Mouse (Mus musculus) spleen, adult 2 months (tissue): Measurements from ENCODE around the gene Hk3. TPM values are rescaled to one million over a fixed set of nuclear protein-coding genes. Genes with fewer than 3 reads are reported as not detected.

ENCODE experiments used
- DNase-seq, 2 experiments: peaks; one replicate each; pipeline versions ENCODE4 v3.0.0 to v3.0.0-alpha.2; 2012 to 2021; ENCODE audit warnings: low spot score in 2 of 2, low read depth in 1 of 2
- H3K27ac ChIP-seq: fragments of 200-500 bp; 2 replicates; pipeline ENCODE4 v1.5.1; 2012; ENCODE audit warnings: low read length, inconsistent platforms; ENCODE audit not compliant: insufficient read depth
- H3K27me3 ChIP-seq: fragments of 200-500 bp; 2 replicates; pipeline ENCODE4 v1.6.1; 2012; ENCODE audit warnings: mild to moderate bottlenecking, moderate library complexity, low read length, inconsistent platforms; ENCODE audit not compliant: control insufficient read depth, insufficient read depth
- H3K36me3 ChIP-seq: fragments of 200-500 bp; 2 replicates; pipeline ENCODE4 v1.6.1; 2012; ENCODE audit warnings: mild to moderate bottlenecking, low read length, inconsistent platforms; ENCODE audit not compliant: control insufficient read depth, insufficient read depth
- H3K4me1 ChIP-seq: fragments of 200-500 bp; 2 replicates; pipeline ENCODE4 v1.6.1; 2011; ENCODE audit warnings: inconsistent platforms; ENCODE audit not compliant: control insufficient read depth, insufficient read depth, insufficient read length
- H3K4me3 ChIP-seq: fragments of 200-500 bp; 2 replicates; pipeline ENCODE4 v1.5.1; 2011; ENCODE audit warnings: mild to moderate bottlenecking, inconsistent platforms; ENCODE audit not compliant: insufficient read depth, insufficient read length; ENCODE audit errors: extremely low read depth
- CTCF ChIP-seq: fragments of 200-500 bp; IDR thresholded peaks from 2 replicates; pipeline ENCODE4 v1.5.1; 2011; ENCODE audit warnings: mild to moderate bottlenecking, inconsistent platforms; ENCODE audit not compliant: insufficient read depth, insufficient read length, insufficient replicate concordance; ENCODE audit errors: extremely low read depth
- POLR2A ChIP-seq: fragments of 200-500 bp; IDR thresholded peaks from 2 replicates; pipeline ENCODE4 v1.6.1; 2011; ENCODE audit warnings: low read depth, low read length, inconsistent platforms
- WGBS: fragments of 180-500 bp; shearing (Covaris S2); methylation state at CpG from one replicate; pipeline ENCODE4 v1.1.7; 2018; 5-methylcytosine and 5-hydroxymethylcytosine counted together
- polyA plus RNA-seq: library from polyadenylated mRNA; depleted of rRNA; stranded (reverse); fragments of >200 nt; gene quantifications from 2 replicates; pipeline ENCODE4 v1.2.3, GENCODE M21; 2012

Hk3 gene
- polyA plus RNA-seq, 1 experiment, result 14.1 TPM

- Histone ChIP-seq H3K4me1 (peaks cover 11% of the 10 kb centered on the region; the same call in 1 of the 2 replicates), H3K27ac (peak overlapping the region; percentile 15; the same call in 1 of the 2 replicates), H3K27me3 (no peaks in the 10 kb centered on the region), H3K36me3 (no peaks in the 10 kb centered on the region), H3K4me3 (no peak overlapping the region)
- TF ChIP-seq CTCF, result no peak
- no peak for TF ChIP-seq POLR2A
- WGBS, result 79% methylated on average over 12 of the region's 12 CpGs
- DNase-seq, result no peak
These were observed 3.9 kb downstream of the Hk3 start for GRCm38 (mm10) chr13:55017154-55017897.

- WGBS, result 78% methylated on average over 9 of the region's 9 CpGs
- Histone ChIP-seq H3K4me1 (peaks cover 9% of the 10 kb centered on the region; the same call in 1 of the 2 replicates), H3K27ac (no peak overlapping the region), H3K36me3 (no peaks in the 10 kb centered on the region), H3K27me3 (no peaks in the 10 kb centered on the region), H3K4me3 (no peak overlapping the region)
- no peak for TF ChIP-seq POLR2A
- TF ChIP-seq CTCF, result no peak
- no peak for DNase-seq
These were observed 6.7 kb downstream of the Hk3 start for GRCm38 (mm10) chr13:55014451-55014850.

GRCm38 (mm10) chr13:55013702-55014344 lies 7.4 kb downstream of the Hk3 start:
- 25% methylated on average over 9 of the region's 9 CpGs for WGBS
- DNase-seq, result no peak
- Histone ChIP-seq H3K4me1 (peaks cover 7% of the 10 kb centered on the region; the same call in 1 of the 2 replicates), H3K4me3 (no peak overlapping the region), H3K36me3 (no peaks in the 10 kb centered on the region), H3K27ac (no peak overlapping the region), H3K27me3 (no peaks in the 10 kb centered on the region)
- TF ChIP-seq CTCF (peak; percentile 19; the same call in 1 of the 2 replicates), POLR2A (no peak)

- no peak overlapping the region for H3K4me3 ChIP-seq
- WGBS, result 30% methylated on average over 14 of the region's 14 CpGs
- H3K4me1 ChIP-seq, result peaks cover under 1% of the 10 kb centered on the region; the same call in 1 of the 2 replicates
- DNase-seq, result no peak
- TF ChIP-seq CTCF (no peak), POLR2A (no peak)
- H3K27ac ChIP-seq, result no peak overlapping the region
- no peaks in the 10 kb centered on the region for H3K36me3 ChIP-seq
- no peaks in the 10 kb centered on the region for H3K27me3 ChIP-seq
These were observed 9.2 kb downstream of the Hk3 start for GRCm38 (mm10) chr13:55011981-55012478.

GRCm38 (mm10) chr13:55011103-55011502 lies 10.1 kb downstream of the Hk3 start:
- no peak overlapping the region for H3K27ac ChIP-seq
- TF ChIP-seq POLR2A (no peak), CTCF (no peak)
- no peaks in the 10 kb centered on the region for H3K36me3 ChIP-seq
- H3K4me1 ChIP-seq, result no peaks in the 10 kb centered on the region; the same call in 1 of the 2 replicates
- no peak for DNase-seq
- WGBS, result 86% methylated on average over 15 of the region's 15 CpGs
- H3K4me3 ChIP-seq, result no peak overlapping the region
- H3K27me3 ChIP-seq, result no peaks in the 10 kb centered on the region

GRCm38 (mm10) chr13:55008589-55008988 lies 12.6 kb downstream of the Hk3 start:
- DNase-seq, result no peak
- H3K36me3 ChIP-seq, result no peaks in the 10 kb centered on the region
- no peaks in the 10 kb centered on the region for H3K27me3 ChIP-seq
- no peak overlapping the region for H3K27ac ChIP-seq
- H3K4me3 ChIP-seq, result no peak overlapping the region
- H3K4me1 ChIP-seq, result no peaks in the 10 kb centered on the region
- WGBS, result 88% methylated on average over 6 of the region's 6 CpGs
- TF ChIP-seq POLR2A (no peak), CTCF (no peak)
